Mouse (Mus musculus): Measurements from ENCODE around the gene Akain1.

DNA sequence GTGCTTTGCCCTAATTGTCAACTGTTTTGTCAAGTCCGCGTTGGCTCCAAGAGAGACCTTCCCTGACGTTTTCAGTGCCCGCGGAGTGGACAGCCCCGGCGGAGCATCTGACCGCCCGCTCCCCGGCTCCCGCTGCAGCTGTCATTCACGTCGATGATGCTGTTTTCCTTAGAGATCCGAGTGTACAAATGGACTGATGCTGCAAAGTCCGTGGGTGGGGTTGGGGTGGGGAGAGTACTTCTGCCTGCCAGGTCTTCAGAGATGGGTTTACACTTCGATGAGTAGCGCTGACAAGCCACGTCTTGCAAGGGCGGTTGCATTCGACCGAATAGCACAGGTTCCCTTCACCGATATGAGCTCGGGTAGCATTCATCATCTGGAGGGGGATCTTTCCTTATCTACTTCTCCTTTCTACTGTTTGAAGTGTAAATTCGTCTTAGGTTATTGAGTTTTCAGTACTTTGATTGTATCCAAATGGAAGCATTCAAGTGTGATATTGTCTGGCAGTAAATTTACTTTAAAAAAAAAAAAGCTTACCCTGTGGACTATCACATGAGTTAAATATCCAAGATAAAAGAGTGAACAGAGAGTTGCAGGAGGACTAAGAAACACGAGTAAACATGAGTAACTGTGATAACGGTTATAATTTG lies 21.3 kb upstream of the Akain1 start:
- TF ChIP-seq POLR2A (IDR thresholded peaks at IDR 0.05; ENCODE audit: insufficient read depth, low read depth, low read length) (no peak), CTCF (IDR thresholded peaks at IDR 0.05; ENCODE audit: insufficient read depth, low read depth, low read length) (no peak)
